Mouse (Mus musculus): Measurements from ENCODE around the gene Atmin. TPM values are rescaled to one million over a fixed set of nuclear protein-coding genes. Genes with fewer than 3 reads are reported as not detected.

Gene Atmin
- polyA plus RNA-seq, 1 experiment from 2014 or later = 5.5 TPM

GRCm38 (mm10) chr8:116921005-116921336, 22.2 kb upstream of the Atmin start:
- 0% methylated on average over 22 of the region's 22 CpGs for WGBS
- no peak for TF ChIP-seq CTCF (IDR thresholded peaks at IDR 0.05; ENCODE audit: low read depth)
- no peaks in the 10 kb centered on the region for H3K9me3 ChIP-seq (ENCODE audit: control insufficient read depth)
- peak overlapping the region; percentile 88 for H3K27ac ChIP-seq (ENCODE audit: low read depth, low read length)
- no peaks in the 10 kb centered on the region for H3K27me3 ChIP-seq (replicated peaks; ENCODE audit: control insufficient read depth, insufficient read depth, low read length)
- no peaks in the 10 kb centered on the region; the same call in 1 of the 2 replicates for H3K36me3 ChIP-seq (ENCODE audit: control insufficient read depth, insufficient read depth)
- ATAC-seq = peak; percentile 68
- H3K4me1 ChIP-seq (replicated peaks; ENCODE audit: control insufficient read depth, insufficient read depth, low read length) = peaks cover 9% of the 10 kb centered on the region; the same call in 1 of the 2 replicates
- peak overlapping the region; percentile 80 for H3K9ac ChIP-seq (ENCODE audit: low read depth, low read length)
- peak overlapping the region; percentile 94 for H3K4me3 ChIP-seq (ENCODE audit: low read depth, low read length)
- peak overlapping the region; percentile 89 for H3K4me2 ChIP-seq (replicated peaks; ENCODE audit: low read depth)

GRCm38 (mm10) chr8:116921337-116922059, 21.7 kb upstream of the Atmin start, which contains the start of the genes Cmc2 and Cenpn:
Gene Cmc2, minus strand, starts transcription at chr8:116921455.
Gene Cenpn, plus strand, starts transcription at chr8:116921730.
- Histone ChIP-seq H3K9ac (ENCODE audit: low read depth, low read length) (peak within 1 kb of the TSS; percentile 80), H3K36me3 (ENCODE audit: control insufficient read depth, insufficient read depth) (no peaks in the 10 kb centered on the region; the same call in 1 of the 2 replicates), H3K4me3 (ENCODE audit: low read depth, low read length) (peak within 1 kb of the TSS; percentile 94), H3K4me2 (replicated peaks; ENCODE audit: low read depth) (peak within 1 kb of the TSS; percentile 89), H3K27me3 (replicated peaks; ENCODE audit: control insufficient read depth, insufficient read depth, low read length) (no peaks in the 10 kb centered on the region), H3K9me3 (ENCODE audit: control insufficient read depth) (no peaks in the 10 kb centered on the region), H3K27ac (ENCODE audit: low read depth, low read length) (peak within 1 kb of the TSS; percentile 88), H3K4me1 (replicated peaks; ENCODE audit: control insufficient read depth, insufficient read depth, low read length) (peaks cover 9% of the 10 kb centered on the region; the same call in 1 of the 2 replicates)
- peak; percentile 96 for ATAC-seq
- no peak for TF ChIP-seq CTCF (IDR thresholded peaks at IDR 0.05; ENCODE audit: low read depth)
- under 1% methylated on average over 54 of the region's 57 CpGs for WGBS

- Histone ChIP-seq H3K9me3 (ENCODE audit: control insufficient read depth) (no peaks in the 10 kb centered on the region), H3K4me2 (replicated peaks; ENCODE audit: low read depth) (peak overlapping the region; percentile 89), H3K4me1 (replicated peaks; ENCODE audit: control insufficient read depth, insufficient read depth, low read length) (peaks cover 9% of the 10 kb centered on the region; the same call in 1 of the 2 replicates), H3K27me3 (replicated peaks; ENCODE audit: control insufficient read depth, insufficient read depth, low read length) (no peaks in the 10 kb centered on the region), H3K27ac (ENCODE audit: low read depth, low read length) (0 out of 2 replicates have a peak overlapping the region, but pooled peaks have one; percentile 88), H3K9ac (ENCODE audit: low read depth, low read length) (peak overlapping the region; percentile 80), H3K4me3 (ENCODE audit: low read depth, low read length) (peak overlapping the region; percentile 94), H3K36me3 (ENCODE audit: control insufficient read depth, insufficient read depth) (no peaks in the 10 kb centered on the region)
- TF ChIP-seq CTCF (IDR thresholded peaks at IDR 0.05; ENCODE audit: low read depth) = no peak
- WGBS = 20% methylated on average over 17 of the region's 17 CpGs
- no peak for ATAC-seq
Observed at GRCm38 (mm10) chr8:116922060-116922757, 21.0 kb upstream of the Atmin start.

- H3K4me1 ChIP-seq (replicated peaks; ENCODE audit: control insufficient read depth, insufficient read depth, low read length) = peaks cover 9% of the 10 kb centered on the region; the same call in 1 of the 2 replicates
- ATAC-seq = no peak
- whole genome bisulfite sequencing = 91% methylated on average over 8 of the region's 8 CpGs
Observed at GRCm38 (mm10) chr8:116923526-116923925, 19.7 kb upstream of the Atmin start.

GRCm38 (mm10) chr8:116927880-116928279, 15.3 kb upstream of the Atmin start:
- peaks cover 3% of the 10 kb centered on the region for H3K36me3 ChIP-seq (ENCODE audit: control insufficient read depth, insufficient read depth)
- H3K4me3 ChIP-seq (ENCODE audit: low read depth, low read length) = no peak overlapping the region
- H3K4me1 ChIP-seq (replicated peaks; ENCODE audit: control insufficient read depth, insufficient read depth, low read length) = no peaks in the 10 kb centered on the region
- H3K9ac ChIP-seq (ENCODE audit: low read depth, low read length) = no peak overlapping the region
- no peaks in the 10 kb centered on the region for H3K27me3 ChIP-seq (replicated peaks; ENCODE audit: control insufficient read depth, insufficient read depth, low read length)
- 80% methylated on average over 9 of the region's 9 CpGs for WGBS
- peak; percentile 77 for TF ChIP-seq CTCF (IDR thresholded peaks at IDR 0.05; ENCODE audit: low read depth)
- no peak overlapping the region for H3K4me2 ChIP-seq (replicated peaks; ENCODE audit: low read depth)
- no peak for ATAC-seq
- no peak overlapping the region for H3K27ac ChIP-seq (ENCODE audit: low read depth, low read length)
- H3K9me3 ChIP-seq (ENCODE audit: control insufficient read depth) = no peaks in the 10 kb centered on the region

More at GRCm38 (mm10) chr8:116923526-116923925, 19.7 kb upstream of the Atmin start:
- Histone ChIP-seq H3K27ac (ENCODE audit: low read depth, low read length) (no peak overlapping the region), H3K9me3 (ENCODE audit: control insufficient read depth) (no peaks in the 10 kb centered on the region), H3K36me3 (ENCODE audit: control insufficient read depth, insufficient read depth) (no peaks in the 10 kb centered on the region), H3K27me3 (replicated peaks; ENCODE audit: control insufficient read depth, insufficient read depth, low read length) (no peaks in the 10 kb centered on the region), H3K9ac (ENCODE audit: low read depth, low read length) (no peak overlapping the region), H3K4me2 (replicated peaks; ENCODE audit: low read depth) (no peak overlapping the region), H3K4me3 (ENCODE audit: low read depth, low read length) (no peak overlapping the region)
- no peak for TF ChIP-seq CTCF (IDR thresholded peaks at IDR 0.05; ENCODE audit: low read depth)

- H3K4me3 ChIP-seq (ENCODE audit: low read depth, low read length) = no peak overlapping the region
- no peak for ATAC-seq
- H3K9ac ChIP-seq (ENCODE audit: low read depth, low read length) = no peak overlapping the region
- H3K27ac ChIP-seq (ENCODE audit: low read depth, low read length) = no peak overlapping the region
- 87% methylated on average over 5 of the region's 5 CpGs for WGBS
- peaks cover 4% of the 10 kb centered on the region for H3K36me3 ChIP-seq (ENCODE audit: control insufficient read depth, insufficient read depth)
- no peaks in the 10 kb centered on the region for H3K27me3 ChIP-seq (replicated peaks; ENCODE audit: control insufficient read depth, insufficient read depth, low read length)
- no peaks in the 10 kb centered on the region for H3K4me1 ChIP-seq (replicated peaks; ENCODE audit: control insufficient read depth, insufficient read depth, low read length)
- no peak for TF ChIP-seq CTCF (IDR thresholded peaks at IDR 0.05; ENCODE audit: low read depth)
- H3K9me3 ChIP-seq (ENCODE audit: control insufficient read depth) = no peaks in the 10 kb centered on the region
- H3K4me2 ChIP-seq (replicated peaks; ENCODE audit: low read depth) = no peak overlapping the region
Observed at GRCm38 (mm10) chr8:116928588-116928987, 14.6 kb upstream of the Atmin start.

Measured in intestine, postnatal 0 days (tissue).